Mouse (Mus musculus): ENCODE measurements at regions not wholly inside any gene's neighbourhood (a gene's known extent, or its start where the extent isn't known, plus 50 kb on each side); places are given as distances from the start of the nearest gene placed in this dataset.

DNA sequence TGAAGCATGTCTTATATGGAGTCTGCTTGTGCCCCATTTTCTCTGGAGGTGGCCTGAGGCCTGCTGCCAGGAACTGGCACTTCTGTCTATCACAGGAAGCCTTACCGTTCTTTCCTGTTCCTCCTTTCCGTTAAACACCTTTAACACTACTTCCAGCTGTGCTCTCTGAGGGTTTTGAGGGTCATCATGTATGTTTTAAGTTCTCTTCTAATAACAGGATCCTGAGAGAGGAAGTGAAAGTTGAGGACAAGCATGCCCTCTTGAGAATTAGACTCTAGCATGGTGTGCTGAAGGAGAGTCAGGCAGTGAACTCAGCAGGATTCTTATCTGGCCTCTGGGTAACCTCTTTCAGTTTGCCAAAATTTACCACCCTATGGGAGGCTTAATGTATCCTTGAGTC, 418.0 kb upstream of the 9430069I07Rik start:
- in situ Hi-C loops (cut with MboI, MseI) = no loop called here

DNA sequence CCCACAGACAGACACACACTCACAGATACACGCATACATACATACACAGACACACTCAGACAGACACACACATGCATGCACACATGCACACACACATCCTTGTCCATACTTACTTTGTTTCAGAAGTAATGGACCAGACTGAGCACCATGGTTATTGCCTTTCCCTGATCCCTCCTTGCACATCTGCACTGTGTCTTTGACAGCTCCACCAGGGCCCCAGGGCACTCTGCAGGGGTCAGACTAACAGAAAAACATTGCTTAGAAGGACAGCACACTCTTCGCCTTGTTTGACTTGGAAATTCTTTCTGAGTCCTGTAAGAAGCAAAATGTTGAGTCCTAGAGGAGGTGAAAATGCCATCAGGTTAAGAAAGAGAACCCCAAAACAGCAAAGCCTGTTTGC, 394.1 kb upstream of the 9430069I07Rik start:
- in situ Hi-C loops (cut with MboI, MseI) = no loop called here

DNA sequence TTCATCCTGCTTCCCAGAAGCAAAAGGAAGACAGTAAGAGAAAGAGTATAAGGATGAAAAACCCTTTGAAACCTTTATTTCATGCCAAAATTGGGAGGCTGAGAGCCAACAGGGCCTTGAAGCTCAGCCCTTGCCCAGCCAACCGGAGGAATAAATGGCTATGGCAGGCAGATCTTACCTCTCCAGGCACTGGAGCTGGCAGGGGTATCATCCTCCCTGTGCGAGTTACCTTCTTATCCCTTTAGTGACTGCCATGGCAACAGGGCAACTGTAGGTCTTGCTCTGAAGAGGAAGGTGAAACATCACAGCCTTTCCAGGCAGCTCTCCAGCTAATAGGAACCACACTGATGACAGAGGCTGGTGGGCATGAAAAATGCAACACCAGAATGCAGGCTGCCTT, 393.3 kb upstream of the 9430069I07Rik start:
- in situ Hi-C loops (cut with MboI, MseI) = no loop called here

DNA sequence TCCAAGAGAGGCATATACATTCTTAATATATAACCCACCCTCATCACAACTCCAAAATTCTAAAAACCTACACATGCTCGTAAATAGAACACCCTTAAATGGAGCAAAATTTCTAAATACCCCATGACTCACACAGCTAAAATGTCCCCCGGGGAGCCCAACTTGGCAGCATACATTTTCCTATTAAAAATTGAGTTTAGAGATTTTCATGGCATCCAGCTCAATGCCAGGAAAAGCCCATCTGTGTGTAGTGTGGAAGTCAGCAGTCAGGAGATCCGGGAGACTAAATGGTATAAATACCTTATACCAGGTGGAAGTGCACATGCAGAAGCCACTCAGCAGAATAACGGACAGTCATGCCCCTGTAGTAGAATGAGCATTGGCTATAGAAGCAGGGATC, 389.4 kb upstream of the 9430069I07Rik start:
- in situ Hi-C loops (cut with MboI, MseI) = loop anchor here in 1 of 2 experiments (10.0 kb wide), 1 partner anchor 202 kb away; no protein-coding TSS in a partner anchor

DNA sequence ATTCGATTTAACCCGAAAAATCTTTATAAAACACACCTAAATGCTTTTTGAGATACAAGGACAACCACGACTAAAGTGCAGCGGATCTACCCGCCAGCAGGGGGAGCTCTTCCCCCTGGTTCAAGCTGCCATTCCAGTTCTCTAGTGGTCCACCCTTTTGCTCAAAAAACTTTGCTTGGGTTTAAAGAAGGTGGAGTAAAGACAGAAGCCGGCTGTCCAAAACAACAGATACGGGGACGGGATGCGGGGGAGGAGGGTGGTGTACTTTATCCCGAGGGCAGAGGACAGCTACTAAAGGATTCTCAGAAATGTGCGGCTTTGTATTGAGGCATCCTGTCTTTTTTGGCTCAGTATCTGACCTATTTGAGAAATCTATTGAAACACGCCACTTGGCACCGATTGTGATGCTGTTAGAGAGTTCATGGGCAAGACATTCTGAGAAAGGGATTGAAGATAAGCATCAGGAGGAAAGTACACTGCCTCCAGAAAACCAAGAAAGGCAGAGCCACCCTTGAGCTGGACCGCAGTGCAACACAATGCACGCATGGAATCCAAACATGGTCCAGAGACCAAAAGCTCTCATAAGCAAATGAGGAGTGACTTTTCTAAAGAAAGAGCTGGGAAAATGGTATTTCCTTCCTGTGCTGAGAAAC, 385.6 kb upstream of the 9430069I07Rik start:
- in situ Hi-C loops (cut with MboI, MseI) = loop anchor here in 1 of 2 experiments (10.0 kb wide), 1 partner anchor 198 kb away; no protein-coding TSS in a partner anchor

DNA sequence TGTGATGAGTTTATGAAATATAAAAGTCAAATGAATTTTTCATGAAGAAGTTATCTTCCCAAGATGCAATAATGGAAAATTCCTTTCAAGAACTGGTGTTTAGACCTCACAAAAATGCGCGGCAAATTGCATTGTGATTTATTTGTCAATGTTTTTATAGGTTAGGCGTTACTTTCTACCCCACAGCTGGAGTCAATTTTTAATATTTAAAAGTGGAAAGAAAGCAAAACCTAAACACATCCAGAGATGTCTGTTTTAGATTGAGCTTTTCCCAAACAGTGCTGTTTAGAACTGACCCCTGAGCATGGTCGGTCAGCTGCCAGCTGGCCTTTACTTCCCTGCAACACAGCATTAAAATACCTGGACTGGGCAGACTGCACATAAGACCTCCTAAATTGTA, 383.8 kb upstream of the 9430069I07Rik start:
- in situ Hi-C loops (cut with MboI, MseI) = loop anchor here in 1 of 2 experiments (10.0 kb wide), 1 partner anchor 197 kb away; no protein-coding TSS in a partner anchor
